1 mouse cellular context compared by ENCODE assay signal in the genomic region with DNA sequence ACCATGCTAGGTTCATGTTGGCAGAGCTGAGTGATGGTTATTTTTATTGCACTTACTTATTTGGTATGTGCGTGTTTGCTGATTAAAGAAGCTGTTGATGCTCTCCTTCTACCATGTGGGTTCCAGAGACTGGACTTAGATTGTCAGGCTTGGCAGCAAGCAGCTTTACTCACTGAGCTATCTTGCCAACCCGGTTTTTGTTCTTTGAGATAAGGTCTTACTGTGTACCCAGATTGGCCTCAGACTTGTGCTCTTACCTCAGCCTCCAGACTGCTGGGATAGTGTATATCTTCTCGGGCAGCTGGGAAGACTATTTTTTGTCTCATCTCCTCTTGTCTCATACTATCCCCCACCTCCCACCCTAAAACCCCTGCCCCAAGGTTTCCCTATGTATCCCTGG.
A peak's percentile ranks its signal among the peaks of the same experiment; 100 is the strongest.
TF ChIP-seq lines count a peak whose summit lies in the region.

No protein-coding gene starts in this region.

TF ChIP-seq in MEL, 35 proteins besides CTCF, POLR2A, EP300 and RAD21 (continued from another document):
- TF ChIP-seq MAZ (IDR thresholded peaks at IDR 0.05; ENCODE audit: low read depth, low read length) (no peak), USF2 (IDR thresholded peaks at IDR 0.05; ENCODE audit: borderline replicate concordance in 1 of 2, insufficient read depth in 1 of 2, low read depth in 1 of 2, low read length in 2 of 2) (no peak), MXI1 (IDR thresholded peaks at IDR 0.05; ENCODE audit: low read depth, low read length) (peak; percentile 89), GATA1 (IDR thresholded peaks at IDR 0.05; ENCODE audit: low read depth, low read length) (peak; percentile 96), KAT2A (conservative IDR thresholded peaks at IDR 0.05; ENCODE audit: low read depth, low read length) (no peak), MAX (IDR thresholded peaks at IDR 0.05; ENCODE audit: low read length) (peak; percentile 73), BHLHE40 (IDR thresholded peaks at IDR 0.05; ENCODE audit: borderline replicate concordance, low read depth, low read length) (peak; percentile 64), NRF1 (IDR thresholded peaks at IDR 0.05; ENCODE audit: insufficient read depth, low read depth, low read length, poor library complexity, severe bottlenecking) (no peak), TBP (IDR thresholded peaks at IDR 0.05; ENCODE audit: low read depth, low read length) (peak; percentile 32; the same call in 1 of the 2 replicates), TAL1 (IDR thresholded peaks at IDR 0.05; ENCODE audit: low read length) (peak; percentile 86), ZNF384 (IDR thresholded peaks at IDR 0.05; ENCODE audit: low read depth, low read length) (peak; percentile 50; the same call in 1 of the 2 replicates), ELF1 (IDR thresholded peaks at IDR 0.05; ENCODE audit: low read depth, low read length) (no peak), MEF2A (IDR thresholded peaks at IDR 0.05; ENCODE audit: extremely low read depth, insufficient replicate concordance, low read depth, low read length, poor library complexity, severe bottlenecking) (peak; percentile 42; the same call in 1 of the 2 replicates), ZC3H11A (IDR thresholded peaks at IDR 0.05; ENCODE audit: low read depth, low read length) (no peak), NELFE (IDR thresholded peaks at IDR 0.05; ENCODE audit: low read depth, low read length) (no peak), MAFK (IDR thresholded peaks at IDR 0.05; ENCODE audit: borderline replicate concordance, low read depth, low read length) (no peak; the same call in 1 of the 2 replicates), POLR2AphosphoS5 (IDR thresholded peaks at IDR 0.05; ENCODE audit: borderline replicate concordance, low read depth, low read length) (no peak), MYC (IDR thresholded peaks at IDR 0.05; ENCODE audit: low read depth, low read length) (peak; percentile 77), TCF12 (IDR thresholded peaks at IDR 0.05; ENCODE audit: low read depth, low read length) (peak; percentile 96), ETS1 (IDR thresholded peaks at IDR 0.05; ENCODE audit: low read depth, low read length) (peak; percentile 90)
